Mouse (Mus musculus) layer of hippocampus, adult 11-12 months (tissue): Measurements from ENCODE around the gene Stk24.

Experiments
- DNase-seq: peaks from one replicate; pipeline ENCODE4 v3.0.0; 2022; ENCODE audit warnings: low spot score

Gene Stk24

DNA sequence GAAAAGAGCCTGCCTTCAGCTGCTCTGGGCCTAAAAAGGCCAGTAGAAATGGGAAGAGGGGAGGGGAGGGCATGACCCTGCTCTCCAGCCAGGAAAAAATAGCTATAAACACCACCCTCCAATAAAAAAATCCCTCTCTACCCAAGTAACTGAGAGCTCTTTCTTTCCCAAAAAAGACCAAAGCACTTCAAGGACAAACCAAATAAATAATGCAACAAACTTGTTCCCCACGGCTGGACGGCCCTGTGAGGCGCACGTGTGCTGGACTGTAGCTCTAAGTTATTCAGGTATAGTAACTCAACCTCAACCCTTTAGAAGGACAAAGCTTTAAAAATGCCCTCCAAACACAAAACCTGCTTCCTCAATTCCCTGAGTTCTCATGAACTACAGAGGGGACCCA, 28.1 kb downstream of the Stk24 start:
- no peak for DNase-seq

DNA sequence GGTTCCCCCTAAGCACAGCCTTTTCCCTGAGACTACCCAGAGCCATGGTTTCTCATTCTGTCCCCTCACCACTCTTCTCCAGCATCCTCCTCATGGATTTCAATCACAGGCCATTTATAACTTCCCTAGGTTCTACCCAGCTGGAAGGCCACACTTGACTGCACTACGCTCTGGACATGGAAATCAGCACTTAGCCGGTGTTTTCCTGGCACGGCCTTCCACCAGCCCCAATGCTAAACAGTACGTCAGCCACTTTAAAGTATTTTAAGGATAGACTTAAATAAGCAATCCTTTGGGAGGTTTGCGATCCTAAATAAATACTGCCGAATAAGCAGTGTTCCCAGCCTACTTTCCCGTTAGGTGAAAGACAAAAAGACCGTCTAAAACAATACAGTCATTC, 29.8 kb downstream of the Stk24 start:
- no peak for DNase-seq

DNA sequence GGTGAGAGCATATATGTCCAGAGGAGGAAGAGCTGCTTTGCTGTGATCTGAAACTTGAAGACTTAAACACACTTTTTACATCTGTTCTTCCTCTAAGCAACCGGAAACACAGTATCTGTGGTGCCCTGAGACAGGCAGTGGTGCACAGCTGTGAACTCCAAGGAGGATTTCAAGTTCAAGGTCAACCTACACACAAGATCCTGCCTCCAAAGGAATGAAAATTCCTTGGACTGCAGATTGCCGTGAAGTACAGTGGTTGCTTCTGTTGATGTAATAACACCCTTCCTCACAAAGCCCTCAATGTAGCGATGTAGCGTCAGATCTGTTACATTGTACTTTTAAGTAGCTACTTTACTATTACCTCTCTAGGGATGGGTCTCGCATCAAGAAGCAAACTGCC, 30.5 kb downstream of the Stk24 start:
- DNase-seq: no peak

DNA sequence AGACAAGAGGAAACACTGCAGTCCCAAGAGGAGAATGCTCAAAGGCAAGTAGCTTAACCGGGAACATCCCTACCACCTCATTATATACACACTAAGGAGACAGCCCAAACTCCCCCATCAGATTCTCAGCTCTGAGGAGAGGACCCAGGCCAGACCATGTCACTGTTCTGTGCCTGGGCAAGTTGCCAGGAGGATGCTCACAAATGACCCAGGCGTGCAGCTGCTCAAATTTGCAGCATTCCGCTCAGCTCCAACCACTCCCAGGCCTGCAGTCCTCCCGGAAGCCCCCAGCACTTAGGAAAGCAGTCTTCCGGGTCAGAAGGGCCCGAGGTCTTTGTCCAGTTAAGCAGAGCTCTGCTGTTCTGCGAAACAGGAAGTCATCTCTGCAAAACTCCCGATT, 31.6 kb downstream of the Stk24 start:
- no peak for DNase-seq

DNA sequence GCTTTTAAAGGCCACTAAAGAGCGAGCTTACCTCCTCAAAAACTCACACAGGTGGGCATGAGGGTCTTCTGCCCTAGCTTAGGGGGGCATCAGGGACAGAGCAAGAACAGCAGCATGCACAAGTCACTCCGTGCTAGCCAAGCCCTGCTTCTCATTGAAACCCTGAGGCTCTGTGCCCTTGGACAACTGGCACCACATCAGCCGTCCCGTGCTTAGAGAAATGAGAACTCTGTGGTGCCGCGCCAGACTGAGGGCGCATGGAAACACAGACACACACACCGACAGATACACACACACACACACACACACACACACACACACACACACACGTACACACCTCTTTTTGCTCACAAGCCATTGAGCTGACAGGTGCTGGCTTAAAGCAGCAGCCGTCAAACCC, 32.7 kb downstream of the Stk24 start:
- DNase-seq: no peak

DNA sequence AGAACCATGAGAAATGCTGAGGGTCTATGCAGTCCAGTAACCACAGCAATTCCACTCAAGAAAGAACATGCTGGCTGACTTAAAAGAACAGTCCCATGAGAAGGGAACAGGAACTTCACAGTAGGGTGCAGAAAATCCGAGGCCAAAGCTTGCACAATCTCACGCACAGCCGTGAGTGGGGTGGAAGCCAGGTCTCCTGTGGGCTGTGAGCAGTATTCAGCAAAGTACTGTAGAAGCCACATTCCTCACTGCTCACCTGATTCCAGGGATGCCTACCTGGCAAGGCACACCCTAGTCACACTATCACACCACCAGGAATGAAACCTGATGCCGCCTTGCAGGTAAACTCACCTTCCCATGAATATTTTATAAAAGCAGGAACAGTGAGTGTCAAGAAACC, 33.2 kb downstream of the Stk24 start:
- DNase-seq: no peak

DNA sequence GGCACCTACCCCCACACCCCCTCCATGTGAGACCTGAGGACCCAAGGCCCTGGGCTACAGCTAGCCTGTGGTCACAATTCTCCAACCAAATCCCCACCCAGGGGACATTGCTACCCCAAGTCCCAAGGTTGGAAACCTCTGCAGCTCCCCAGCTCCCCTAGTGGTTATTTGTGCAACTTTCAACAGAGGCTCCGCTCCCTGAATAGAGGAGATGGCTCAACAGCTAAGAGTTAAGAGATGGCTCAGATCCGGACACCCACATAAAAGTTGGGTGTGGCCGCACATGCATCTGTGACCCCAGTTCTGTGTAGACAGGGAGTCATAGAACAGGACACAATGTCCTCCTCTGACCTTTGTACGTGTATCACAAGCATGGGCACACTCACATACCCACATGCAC, 33.8 kb downstream of the Stk24 start:
- no peak for DNase-seq

DNA sequence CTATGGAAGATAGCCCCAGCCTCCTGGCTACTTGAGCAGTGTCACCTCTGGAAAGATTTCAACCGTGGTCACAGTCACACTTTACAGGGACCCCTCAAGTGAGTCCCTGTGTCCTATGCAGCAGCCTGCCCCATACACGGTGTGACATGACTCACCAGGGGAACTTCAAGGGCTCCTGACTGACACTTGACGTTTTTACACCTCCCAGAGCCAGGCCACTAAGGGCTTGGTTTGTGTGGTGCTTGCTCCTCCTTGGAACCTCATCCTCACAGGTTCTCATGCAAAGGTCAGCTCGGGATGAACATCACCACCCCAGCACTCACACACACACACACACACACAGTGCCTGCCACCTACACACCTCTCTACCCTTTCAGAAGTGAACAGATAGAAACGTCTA, 34.9 kb downstream of the Stk24 start:
- no peak for DNase-seq

DNA sequence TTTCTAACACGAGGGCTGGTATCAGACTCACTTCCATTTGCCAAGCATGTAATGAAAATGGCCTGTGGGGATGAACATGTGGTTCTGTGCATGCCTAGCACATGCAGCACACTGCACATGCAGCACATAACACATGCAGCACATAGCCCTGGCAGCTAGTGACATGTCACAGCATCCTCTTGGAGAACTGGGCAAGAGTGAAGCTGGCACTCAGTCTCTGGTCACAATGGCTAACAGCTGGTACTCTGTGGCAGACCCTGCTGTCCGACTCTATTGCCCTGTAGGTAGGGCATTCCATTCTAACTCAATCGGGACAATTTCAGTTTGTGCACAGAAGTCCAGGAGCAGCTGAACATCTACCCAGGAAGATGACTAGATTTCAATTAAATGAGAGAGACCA, 36.9 kb downstream of the Stk24 start:
- no peak for DNase-seq

DNA sequence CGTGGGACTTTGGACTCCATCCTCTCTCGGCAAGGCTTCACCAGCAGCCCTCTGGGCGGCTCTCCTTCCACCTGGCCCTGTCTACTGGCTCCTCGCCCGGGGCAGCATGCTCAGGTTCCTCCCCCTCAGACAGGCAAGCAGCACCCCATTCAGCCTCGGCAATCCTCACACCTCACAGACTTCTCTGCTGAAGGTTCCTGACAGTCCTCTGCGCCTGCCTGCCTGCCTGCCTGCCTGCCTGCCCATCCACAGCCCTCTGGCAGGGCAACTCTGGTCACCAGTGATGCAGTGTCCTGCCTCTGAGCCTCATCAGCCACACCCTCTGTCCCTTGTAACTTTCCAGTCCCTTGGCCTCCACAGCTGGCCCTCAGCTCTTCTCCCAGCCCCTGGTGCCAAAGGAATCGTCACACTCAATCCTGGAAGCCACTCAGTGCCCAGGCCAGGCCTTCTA, 39.8 kb downstream of the Stk24 start:
- DNase-seq: no peak

DNA sequence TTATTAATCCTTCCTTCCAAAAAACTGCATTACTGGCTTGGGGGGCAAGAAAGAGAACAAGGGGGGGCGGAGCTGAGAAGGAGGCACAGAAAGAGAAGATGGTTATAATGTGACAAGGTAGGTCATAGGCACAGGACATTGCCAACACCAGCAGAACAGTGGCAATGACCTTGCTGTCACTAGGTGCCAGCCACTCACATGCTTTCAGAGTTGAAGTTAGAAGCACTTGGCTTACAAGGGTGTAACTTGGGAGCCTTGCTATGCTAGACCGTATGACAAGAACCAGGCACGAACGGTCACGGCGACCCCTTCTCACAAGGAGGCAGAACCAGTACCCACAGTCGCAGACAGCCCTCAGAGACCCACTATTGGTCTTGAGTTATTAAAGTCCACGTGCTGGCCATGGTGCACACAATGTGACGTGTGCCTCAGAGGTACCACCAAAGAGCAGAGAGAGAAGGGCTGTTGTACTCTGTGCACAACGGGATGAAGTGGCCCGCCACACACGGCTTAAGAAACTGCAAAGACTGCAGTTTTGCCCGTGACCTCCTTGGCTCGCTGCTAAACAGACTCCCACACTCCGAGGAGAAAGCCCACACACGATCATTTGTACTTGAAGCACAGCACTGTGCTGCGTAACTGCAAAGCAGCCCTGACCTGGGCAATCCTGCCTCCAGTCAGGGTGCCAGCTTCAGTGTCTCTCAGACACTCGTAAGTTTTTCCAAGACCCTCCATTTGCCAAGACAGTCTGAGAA, 40.8 kb downstream of the Stk24 start:
- no peak for DNase-seq

DNA sequence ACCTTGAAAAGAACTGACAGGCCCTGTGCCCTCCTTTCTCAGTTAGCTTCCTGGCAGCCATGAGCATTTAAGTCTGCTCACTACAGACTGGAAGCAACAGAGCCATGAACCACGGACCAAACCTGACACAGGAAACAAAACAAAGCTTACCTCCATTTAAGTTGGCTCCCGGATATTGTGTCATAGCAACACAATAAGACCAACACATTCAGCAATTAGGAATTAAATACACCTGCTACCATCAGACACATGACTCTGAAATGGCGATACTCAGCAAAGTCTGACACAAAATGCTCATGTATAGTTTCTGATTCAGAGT, 49.8 kb downstream of the Stk24 start:
- no peak for DNase-seq

DNA sequence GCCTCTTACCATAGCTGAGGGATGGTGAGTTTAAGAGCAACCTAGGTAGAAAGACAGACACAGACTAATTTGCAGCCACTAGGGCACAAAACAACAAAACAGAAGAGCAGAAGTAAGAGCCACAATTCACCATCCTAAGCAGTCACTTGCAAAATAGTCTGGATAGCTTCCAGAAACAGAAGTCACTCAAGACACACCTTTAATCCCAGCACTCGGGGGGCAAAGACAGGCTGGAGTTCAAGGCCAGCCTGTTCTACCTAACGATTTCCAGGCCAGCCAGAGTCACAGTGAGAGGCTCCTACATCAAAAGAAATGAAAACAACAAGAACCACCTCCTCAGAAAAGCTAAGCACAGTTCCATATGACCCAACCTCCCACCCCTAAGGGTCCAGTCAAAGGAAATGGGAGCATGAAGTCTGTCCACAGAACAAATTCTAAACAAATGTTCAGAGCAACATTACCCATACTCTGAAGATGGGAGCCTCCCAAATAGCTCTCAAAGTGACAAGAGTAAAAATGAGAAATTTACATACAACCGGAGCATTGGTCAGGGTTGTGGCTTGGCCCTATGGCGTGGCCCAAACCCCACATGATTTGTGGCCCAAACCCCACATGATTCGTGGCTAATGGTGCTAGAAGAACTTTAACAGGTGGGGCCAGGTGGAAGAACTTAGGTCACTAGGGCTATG, 50.3 kb downstream of the Stk24 start:
- DNase-seq: no peak

DNA sequence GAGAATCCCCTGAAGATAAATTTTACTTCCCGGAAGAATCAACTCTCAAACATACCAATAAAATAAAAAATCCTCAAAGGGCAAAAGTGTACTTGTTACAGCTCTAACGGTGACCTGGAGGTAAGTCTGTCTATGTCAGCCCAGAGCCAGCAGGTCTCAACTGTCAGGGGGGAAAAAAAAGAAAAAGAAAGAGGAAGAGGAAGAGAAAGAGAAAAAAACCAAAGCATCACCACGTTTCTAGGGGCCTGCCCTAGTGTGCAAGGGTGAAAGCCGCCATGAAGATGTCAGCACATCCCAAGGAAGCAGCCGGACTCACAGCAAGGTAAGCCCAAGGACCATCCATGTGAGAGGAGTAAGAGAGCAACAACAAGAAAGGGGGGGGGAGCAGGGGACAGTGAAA, 50.9 kb downstream of the Stk24 start:
- no peak for DNase-seq

DNA sequence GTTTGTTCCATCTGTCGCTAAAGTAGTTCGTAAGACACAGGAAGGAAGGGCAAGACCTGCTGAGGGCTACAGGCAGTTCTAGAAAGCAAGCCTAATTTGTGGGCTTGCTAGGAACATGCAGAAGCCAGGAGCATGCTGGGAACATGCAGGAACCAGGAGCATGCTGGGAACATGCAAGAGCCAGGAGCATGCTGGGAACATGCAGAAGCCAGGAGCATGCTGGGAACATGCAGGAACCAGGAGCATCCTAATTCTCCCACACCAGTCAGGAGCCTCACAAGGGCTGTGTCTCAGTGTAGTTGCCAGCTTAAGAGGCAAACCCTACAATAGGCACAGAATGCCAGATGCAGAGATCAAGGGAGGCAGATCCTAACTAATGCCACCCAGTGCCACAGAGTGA, 53.4 kb downstream of the Stk24 start:
- no peak for DNase-seq

DNA sequence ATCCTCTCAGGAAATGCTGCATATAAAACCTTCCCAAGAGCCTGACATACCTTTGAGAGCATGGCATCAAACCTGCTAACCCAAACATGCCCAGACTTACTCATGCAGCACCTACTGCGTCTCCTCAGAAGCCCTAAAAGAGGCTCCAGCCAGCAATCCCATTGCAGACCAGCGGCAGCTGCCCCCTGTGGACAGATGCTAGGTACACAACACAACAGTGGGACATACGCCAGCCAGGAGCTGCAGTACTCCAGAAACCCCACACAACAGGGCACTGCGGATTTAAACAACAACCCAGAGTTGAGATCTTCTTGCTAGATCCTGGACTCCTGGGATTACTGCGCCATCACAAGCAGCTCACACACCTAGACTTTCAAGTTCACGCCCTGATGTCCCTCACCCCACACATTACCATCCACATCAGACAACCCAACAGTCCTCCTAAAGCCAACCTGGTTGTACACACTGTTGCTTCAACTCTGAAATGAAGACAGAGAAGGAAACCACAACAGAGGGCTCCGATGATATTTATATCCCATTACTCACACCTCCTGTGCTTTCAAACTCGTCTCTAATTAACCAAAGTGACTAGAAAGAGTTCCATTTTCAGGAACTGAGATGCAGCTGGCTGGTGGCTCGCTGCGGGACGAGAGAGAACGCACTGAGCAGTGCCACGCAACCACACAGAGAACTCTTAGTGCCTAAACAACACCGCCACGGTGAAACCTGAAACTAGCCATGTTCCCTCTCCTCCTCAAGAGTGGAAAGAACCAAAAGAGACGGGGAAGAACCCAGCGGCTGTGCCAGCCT, 55.1 kb downstream of the Stk24 start:
- no peak for DNase-seq

DNA sequence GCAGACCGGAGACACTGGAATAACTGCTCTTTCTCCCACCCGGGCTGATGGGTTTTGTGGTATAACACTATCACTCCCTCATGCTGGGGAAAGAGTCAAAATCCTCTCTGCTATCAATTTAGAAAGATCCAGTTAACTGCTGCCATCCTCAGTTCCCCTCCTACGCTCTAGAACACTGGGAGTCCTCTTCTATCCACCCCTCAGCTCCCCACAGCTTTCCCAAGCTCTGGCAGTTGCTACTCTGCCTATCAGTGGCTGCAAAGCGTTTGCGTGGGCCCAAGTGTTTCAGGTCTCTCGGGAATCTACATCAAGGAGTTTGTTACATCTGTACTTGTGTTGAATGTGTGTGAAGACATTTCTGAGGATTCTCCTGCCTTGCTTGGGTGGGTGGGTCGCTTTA, 57.2 kb downstream of the Stk24 start:
- DNase-seq: peak; percentile 48

DNA sequence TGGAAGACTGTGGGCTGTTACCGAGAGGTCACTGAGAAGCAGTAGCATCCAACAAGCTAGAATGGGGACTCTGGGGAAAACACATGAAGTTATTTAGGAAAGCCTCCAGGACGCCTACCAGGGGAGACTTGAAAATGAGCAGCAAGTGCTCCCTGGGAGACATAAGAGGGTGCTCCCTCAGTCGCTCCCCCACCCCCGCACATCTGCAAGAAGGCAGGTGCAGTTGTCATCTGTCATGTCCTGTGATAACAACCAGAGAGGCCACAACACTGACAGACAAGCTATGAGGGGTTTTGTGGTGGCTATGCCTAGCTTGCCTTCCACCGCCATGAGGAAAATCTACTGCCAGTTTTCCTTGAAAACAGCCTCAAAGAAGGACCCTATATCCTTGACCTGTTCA, 57.7 kb downstream of the Stk24 start:
- DNase-seq: no peak

DNA sequence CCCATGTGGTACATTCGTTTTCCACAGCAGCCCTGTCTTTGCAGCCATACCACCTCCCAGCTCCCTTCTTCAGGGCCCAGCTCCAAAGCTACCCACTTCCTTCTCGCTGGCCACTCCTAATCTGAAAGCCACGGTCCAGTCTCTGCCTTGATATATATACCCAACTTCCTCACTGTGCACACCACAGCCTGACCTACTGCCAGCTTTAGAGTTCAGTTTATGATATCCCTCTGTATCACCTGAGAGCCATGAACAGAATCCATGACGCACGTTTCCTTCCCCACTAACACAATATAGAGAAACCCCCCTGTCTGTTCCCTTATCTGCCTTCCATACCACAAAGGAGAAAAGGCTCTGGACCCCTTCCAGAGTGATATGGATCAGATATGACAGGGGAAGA, 61.4 kb downstream of the Stk24 start:
- no peak for DNase-seq

DNA sequence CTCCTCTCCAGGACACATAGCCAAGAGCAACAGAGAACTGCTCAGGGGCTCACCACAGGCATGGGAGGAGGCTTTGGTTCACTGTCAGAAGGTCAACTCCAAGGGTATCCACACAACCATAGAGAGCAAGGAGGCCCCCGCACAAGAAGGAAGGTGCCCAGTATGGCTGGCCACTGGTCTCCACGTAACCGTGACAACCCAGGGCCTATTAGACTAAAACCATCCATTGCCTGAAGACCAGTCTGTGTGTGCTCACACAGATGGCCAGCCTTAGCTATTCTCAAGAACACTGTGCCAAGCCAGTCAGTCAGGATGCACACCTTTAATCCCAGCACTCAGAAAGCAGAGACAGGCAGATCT, 62.5 kb downstream of the Stk24 start:
- no peak for DNase-seq

DNA sequence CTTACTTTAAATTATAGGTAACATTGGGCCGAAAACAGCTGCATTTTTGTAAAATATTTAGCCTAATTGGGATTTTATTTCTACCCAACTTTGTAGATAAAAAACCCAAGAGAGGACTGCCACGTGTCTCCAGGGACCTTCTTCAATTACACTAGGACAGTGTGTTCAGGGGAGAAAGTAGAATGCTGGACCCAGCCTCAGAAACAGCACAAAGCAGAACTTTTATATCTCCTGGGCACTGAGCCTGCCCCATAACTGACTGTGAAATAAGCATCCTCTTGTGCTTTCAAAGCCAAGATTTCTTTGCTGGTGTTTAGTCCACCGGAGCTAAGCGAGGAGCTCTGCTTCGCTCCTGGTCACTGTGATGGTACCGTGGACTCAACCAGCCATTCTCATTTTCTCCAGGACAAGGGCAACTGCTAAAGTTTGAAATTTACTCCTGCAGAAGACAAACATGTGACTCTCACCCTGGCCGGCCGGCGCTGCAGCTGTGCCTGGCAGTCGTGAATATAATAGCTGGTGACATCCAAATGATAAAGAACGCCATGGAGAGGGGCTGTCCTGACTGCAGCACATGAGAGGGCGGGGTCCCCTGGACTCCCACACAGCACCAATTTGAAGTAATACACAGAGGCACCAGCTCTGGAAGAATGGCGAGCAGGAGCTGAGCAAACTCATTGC, 63.0 kb downstream of the Stk24 start:
- no peak for DNase-seq

DNA sequence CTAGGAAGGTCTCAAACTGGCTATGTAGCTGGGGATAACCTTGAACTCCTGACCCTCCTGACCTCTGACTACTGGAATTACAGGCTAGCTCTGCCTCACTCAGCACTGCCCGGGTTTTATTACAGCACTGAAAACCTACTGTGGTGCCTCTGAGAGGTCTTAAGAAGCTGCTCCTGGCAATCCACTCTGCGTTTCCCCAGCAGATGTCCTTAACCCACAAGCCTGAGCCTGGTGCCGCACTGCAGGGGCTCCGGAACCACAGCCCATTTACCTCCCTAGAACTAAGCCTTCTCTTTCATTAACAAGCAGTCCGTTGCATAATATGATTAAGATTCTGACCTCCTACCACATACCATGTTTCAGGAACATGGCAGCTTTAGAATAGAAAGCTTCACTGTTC, 63.7 kb downstream of the Stk24 start:
- DNase-seq: no peak

DNA sequence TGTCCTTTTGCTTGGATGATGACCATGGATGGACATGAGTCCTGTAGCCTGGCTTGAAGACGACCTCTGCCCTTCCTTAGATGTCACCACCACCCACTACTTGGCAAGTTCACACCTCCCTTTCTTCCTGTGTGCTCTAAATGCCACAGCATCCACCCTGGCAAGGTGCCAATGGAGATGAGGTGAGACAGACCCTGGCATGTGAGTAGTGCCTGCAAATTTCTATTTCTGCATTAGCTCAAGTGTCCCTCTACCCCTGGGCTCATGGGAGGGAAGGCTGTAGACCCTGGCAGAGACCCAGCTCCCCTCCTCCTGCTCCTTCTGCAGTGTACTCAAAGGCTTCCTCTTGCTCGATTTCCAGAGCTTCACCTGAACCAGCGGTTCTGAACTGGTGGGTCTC, 64.9 kb downstream of the Stk24 start:
- DNase-seq: no peak
